Mouse (Mus musculus): ENCODE results near the gene Olfr99. TPM values are rescaled to one million over a fixed set of nuclear protein-coding genes. Genes with fewer than 3 reads are reported as not detected.

Gene Olfr99
- total and polyA plus RNA-seq, 3 experiments = 0.08 to 2.2 TPM; not detected in 1

Other genes with a start within 250 kb of the Olfr99 start
Only the 20 nearest of the 24 such genes appear.
- not detected in 2 replicates for gene Olfr90, start 195.0 kb downstream of the Olfr99 start, total RNA-seq (2012; rRNA removed)
- gene Olfr90, start 195.0 kb downstream of the Olfr99 start, total RNA-seq (2014; rRNA removed) = not detected in 2 replicates
- not detected in 2 replicates for gene Olfr90, start 195.0 kb downstream of the Olfr99 start, polyA plus RNA-seq (2012; ENCODE audit: insufficient read length, low read depth)
- not detected in 2 replicates for gene Olfr91, start 185.2 kb downstream of the Olfr99 start, total RNA-seq (2012; rRNA removed)
- gene Olfr91, start 185.2 kb downstream of the Olfr99 start, total RNA-seq (2014; rRNA removed) = not detected in 2 replicates
- not detected in 2 replicates for gene Olfr91, start 185.2 kb downstream of the Olfr99 start, polyA plus RNA-seq (2012; ENCODE audit: insufficient read length, low read depth)
- not detected in 2 replicates for gene Olfr92, start 163.4 kb downstream of the Olfr99 start, total RNA-seq (2012; rRNA removed)
- gene Olfr92, start 163.4 kb downstream of the Olfr99 start, total RNA-seq (2014; rRNA removed) = not detected in 2 replicates
- gene Olfr92, start 163.4 kb downstream of the Olfr99 start, polyA plus RNA-seq (2012; ENCODE audit: insufficient read length, low read depth) = not detected in 2 replicates
- gene Olfr93, start 122.0 kb downstream of the Olfr99 start, total RNA-seq (2012; rRNA removed) = not detected in 2 replicates
- gene Olfr93, start 122.0 kb downstream of the Olfr99 start, total RNA-seq (2014; rRNA removed) = not detected in 2 replicates
- not detected in 2 replicates for gene Olfr93, start 122.0 kb downstream of the Olfr99 start, polyA plus RNA-seq (2012; ENCODE audit: insufficient read length, low read depth)
- gene Ubd, start 89.6 kb downstream of the Olfr99 start, total RNA-seq (2012; rRNA removed) = 0.21 and 0.47 TPM in 2 replicates
- gene Ubd, start 89.6 kb downstream of the Olfr99 start, total RNA-seq (2014; rRNA removed) = not detected in 2 replicates
- gene Ubd, start 89.6 kb downstream of the Olfr99 start, polyA plus RNA-seq (2012; ENCODE audit: insufficient read length, low read depth) = not detected in 2 replicates
- gene Olfr94, start 82.5 kb downstream of the Olfr99 start, total RNA-seq (2012; rRNA removed) = not detected in 2 replicates
- gene Olfr94, start 82.5 kb downstream of the Olfr99 start, total RNA-seq (2014; rRNA removed) = not detected in 2 replicates
- not detected in 2 replicates for gene Olfr94, start 82.5 kb downstream of the Olfr99 start, polyA plus RNA-seq (2012; ENCODE audit: insufficient read length, low read depth)
- not detected in 2 replicates for gene Olfr95, start 70.3 kb downstream of the Olfr99 start, total RNA-seq (2012; rRNA removed)
- gene Olfr95, start 70.3 kb downstream of the Olfr99 start, total RNA-seq (2014; rRNA removed) = not detected in 2 replicates
- gene Olfr95, start 70.3 kb downstream of the Olfr99 start, polyA plus RNA-seq (2012; ENCODE audit: insufficient read length, low read depth) = not detected in 2 replicates
- not detected in 2 replicates for gene Olfr96, start 63.3 kb downstream of the Olfr99 start, total RNA-seq (2012; rRNA removed)
- not detected in 2 replicates for gene Olfr96, start 63.3 kb downstream of the Olfr99 start, total RNA-seq (2014; rRNA removed)
- not detected in 2 replicates for gene Olfr96, start 63.3 kb downstream of the Olfr99 start, polyA plus RNA-seq (2012; ENCODE audit: insufficient read length, low read depth)
- gene Olfr97, start 46.1 kb downstream of the Olfr99 start, total RNA-seq (2012; rRNA removed) = not detected in 2 replicates
- gene Olfr97, start 46.1 kb downstream of the Olfr99 start, total RNA-seq (2014; rRNA removed) = not detected in 2 replicates
- not detected in 2 replicates for gene Olfr97, start 46.1 kb downstream of the Olfr99 start, polyA plus RNA-seq (2012; ENCODE audit: insufficient read length, low read depth)
- 0.21 TPM in 1 of 2 replicates, not detected in the other for gene Olfr98, start 19.7 kb downstream of the Olfr99 start, total RNA-seq (2012; rRNA removed)
- not detected in 2 replicates for gene Olfr98, start 19.7 kb downstream of the Olfr99 start, total RNA-seq (2014; rRNA removed)
- 0.44 and 0.70 TPM in 2 replicates for gene Olfr98, start 19.7 kb downstream of the Olfr99 start, polyA plus RNA-seq (2012; ENCODE audit: insufficient read length, low read depth)
- gene H2-M3, start 13.2 kb downstream of the Olfr99 start, total RNA-seq (2012; rRNA removed) = 72.2 and 88.6 TPM in 2 replicates
- 71.7 and 72.8 TPM in 2 replicates for gene H2-M3, start 13.2 kb downstream of the Olfr99 start, total RNA-seq (2014; rRNA removed)
- 46.1 and 49.0 TPM in 2 replicates for gene H2-M3, start 13.2 kb downstream of the Olfr99 start, polyA plus RNA-seq (2012; ENCODE audit: insufficient read length, low read depth)
- not detected in 2 replicates for gene Olfr101, start 20.9 kb upstream of the Olfr99 start, total RNA-seq (2012; rRNA removed)
- not detected in 2 replicates for gene Olfr101, start 20.9 kb upstream of the Olfr99 start, total RNA-seq (2014; rRNA removed)
- 0.21 and 0.27 TPM in 2 replicates for gene Olfr101, start 20.9 kb upstream of the Olfr99 start, polyA plus RNA-seq (2012; ENCODE audit: insufficient read length, low read depth)
- not detected in 2 replicates for gene Olfr102, start 33.6 kb upstream of the Olfr99 start, total RNA-seq (2012; rRNA removed)
- gene Olfr102, start 33.6 kb upstream of the Olfr99 start, total RNA-seq (2014; rRNA removed) = not detected in 2 replicates
- not detected in 2 replicates for gene Olfr102, start 33.6 kb upstream of the Olfr99 start, polyA plus RNA-seq (2012; ENCODE audit: insufficient read length, low read depth)
- gene Olfr103, start 56.2 kb upstream of the Olfr99 start, total RNA-seq (2012; rRNA removed) = not detected in 2 replicates
- not detected in 2 replicates for gene Olfr103, start 56.2 kb upstream of the Olfr99 start, total RNA-seq (2014; rRNA removed)
- not detected in 2 replicates for gene Olfr103, start 56.2 kb upstream of the Olfr99 start, polyA plus RNA-seq (2012; ENCODE audit: insufficient read length, low read depth)
- gene Olfr104-ps, start 76.1 kb upstream of the Olfr99 start, total RNA-seq (2012; rRNA removed) = not detected in 2 replicates
- not detected in 2 replicates for gene Olfr104-ps, start 76.1 kb upstream of the Olfr99 start, total RNA-seq (2014; rRNA removed)
- not detected in 2 replicates for gene Olfr104-ps, start 76.1 kb upstream of the Olfr99 start, polyA plus RNA-seq (2012; ENCODE audit: insufficient read length, low read depth)
- gene Olfr105-ps, start 95.6 kb upstream of the Olfr99 start, total RNA-seq (2012; rRNA removed) = not detected in 2 replicates
- not detected in 2 replicates for gene Olfr105-ps, start 95.6 kb upstream of the Olfr99 start, total RNA-seq (2014; rRNA removed)
- gene Olfr105-ps, start 95.6 kb upstream of the Olfr99 start, polyA plus RNA-seq (2012; ENCODE audit: insufficient read length, low read depth) = not detected in 2 replicates
- not detected in 2 replicates for gene Olfr106-ps, start 106.9 kb upstream of the Olfr99 start, total RNA-seq (2012; rRNA removed)
- gene Olfr106-ps, start 106.9 kb upstream of the Olfr99 start, total RNA-seq (2014; rRNA removed) = not detected in 2 replicates
- not detected in 2 replicates for gene Olfr106-ps, start 106.9 kb upstream of the Olfr99 start, polyA plus RNA-seq (2012; ENCODE audit: insufficient read length, low read depth)
- gene Olfr107, start 115.8 kb upstream of the Olfr99 start, total RNA-seq (2012; rRNA removed) = not detected in 2 replicates
- gene Olfr107, start 115.8 kb upstream of the Olfr99 start, total RNA-seq (2014; rRNA removed) = not detected in 2 replicates
- gene Olfr107, start 115.8 kb upstream of the Olfr99 start, polyA plus RNA-seq (2012; ENCODE audit: insufficient read length, low read depth) = 0.05 TPM in 1 of 2 replicates, not detected in the other
- not detected in 2 replicates for gene Olfr108, start 162.0 kb upstream of the Olfr99 start, total RNA-seq (2012; rRNA removed)
- not detected in 2 replicates for gene Olfr108, start 162.0 kb upstream of the Olfr99 start, total RNA-seq (2014; rRNA removed)
- gene Olfr108, start 162.0 kb upstream of the Olfr99 start, polyA plus RNA-seq (2012; ENCODE audit: insufficient read length, low read depth) = not detected in 2 replicates
- gene Olfr109, start 175.5 kb upstream of the Olfr99 start, total RNA-seq (2012; rRNA removed) = not detected in 2 replicates
- not detected in 2 replicates for gene Olfr109, start 175.5 kb upstream of the Olfr99 start, total RNA-seq (2014; rRNA removed)
- not detected in 2 replicates for gene Olfr109, start 175.5 kb upstream of the Olfr99 start, polyA plus RNA-seq (2012; ENCODE audit: insufficient read length, low read depth)